Mouse (Mus musculus): ENCODE results near the gene Spty2d1. TPM values are rescaled to one million over a fixed set of nuclear protein-coding genes. Genes with fewer than 3 reads are reported as not detected.

Spty2d1 gene
- polyA plus RNA-seq, 1 experiment from 2014 or later = 14.1 TPM

DNA sequence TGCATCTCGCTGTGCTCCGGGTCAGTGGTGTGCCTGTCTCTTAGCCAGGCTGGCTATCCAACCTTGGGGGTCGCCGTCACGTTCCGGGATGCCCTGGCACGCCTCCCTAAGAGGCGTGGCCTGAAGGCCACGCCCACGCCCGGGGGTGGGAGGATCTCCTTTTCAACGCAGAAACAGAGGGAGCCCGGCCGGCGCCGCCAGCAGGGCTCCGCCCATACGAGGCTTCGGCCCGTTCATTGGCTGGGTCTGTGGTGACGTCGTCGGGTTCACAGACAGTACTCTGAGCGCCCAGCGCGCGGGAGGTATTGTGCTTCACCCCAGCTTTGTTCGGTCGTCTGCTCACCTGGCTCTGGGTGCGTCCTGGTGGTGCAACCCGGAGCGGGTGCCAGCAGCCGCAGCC lies 42.2 kb upstream of the Spty2d1 start, which contains the start of gene Tmem86a:
TSS of gene Tmem86a (plus strand) at position 236 of the 400 bp plus-strand sequence.
- H3K4me3 ChIP-seq (ENCODE audit: low read depth, low read length) = peak within 1 kb of the TSS; percentile 74
- no peaks in the 10 kb centered on the region; the same call in 1 of the 2 replicates for H3K4me1 ChIP-seq (ENCODE audit: control insufficient read depth, insufficient read depth, low read length)
- peak within 1 kb of the TSS; percentile 85 for H3K9ac ChIP-seq (ENCODE audit: low read length)
- WGBS = 0% methylated on average over 33 of the region's 33 CpGs
- H3K4me2 ChIP-seq (ENCODE audit: low read depth) = peak within 1 kb of the TSS; percentile 61
- H3K27me3 ChIP-seq (ENCODE audit: control insufficient read depth, insufficient read depth, low read length) = no peaks in the 10 kb centered on the region
- DNase-seq (ENCODE audit: low spot score) = peak; percentile 99
- peak; percentile 100 for ATAC-seq (ENCODE audit: insufficient read depth, low FRiP score, low TSS enrichment)
- no peaks in the 10 kb centered on the region for H3K36me3 ChIP-seq (ENCODE audit: control insufficient read depth, insufficient read depth, low read length)
- no peaks in the 10 kb centered on the region for H3K9me3 ChIP-seq (ENCODE audit: control insufficient read depth, low read length)
- peak within 1 kb of the TSS; percentile 94 for H3K27ac ChIP-seq (ENCODE audit: low read depth, low read length)

GRCm38 (mm10) chr7:47042823-47043490 lies 34.7 kb upstream of the Spty2d1 start:
- Histone ChIP-seq H3K4me3 (ENCODE audit: low read depth, low read length) (no peak overlapping the region), H3K9ac (ENCODE audit: low read length) (no peak overlapping the region), H3K9me3 (ENCODE audit: control insufficient read depth, low read length) (no peaks in the 10 kb centered on the region), H3K36me3 (ENCODE audit: control insufficient read depth, insufficient read depth, low read length) (no peaks in the 10 kb centered on the region), H3K27ac (ENCODE audit: low read depth, low read length) (no peak overlapping the region), H3K4me2 (ENCODE audit: low read depth) (no peak overlapping the region), H3K4me1 (ENCODE audit: control insufficient read depth, insufficient read depth, low read length) (no peaks in the 10 kb centered on the region), H3K27me3 (ENCODE audit: control insufficient read depth, insufficient read depth, low read length) (no peaks in the 10 kb centered on the region)
- no peak for DNase-seq (ENCODE audit: low spot score)
- WGBS = 44% methylated on average over 6 of the region's 6 CpGs
- no peak for ATAC-seq (ENCODE audit: insufficient read depth, low FRiP score, low TSS enrichment)

- Histone ChIP-seq H3K9ac (ENCODE audit: low read length) (no peak overlapping the region), H3K27ac (ENCODE audit: low read depth, low read length) (no peak overlapping the region), H3K36me3 (ENCODE audit: control insufficient read depth, insufficient read depth, low read length) (no peaks in the 10 kb centered on the region), H3K9me3 (ENCODE audit: control insufficient read depth, low read length) (no peaks in the 10 kb centered on the region), H3K4me3 (ENCODE audit: low read depth, low read length) (no peak overlapping the region), H3K27me3 (ENCODE audit: control insufficient read depth, insufficient read depth, low read length) (no peaks in the 10 kb centered on the region), H3K4me2 (ENCODE audit: low read depth) (no peak overlapping the region), H3K4me1 (ENCODE audit: control insufficient read depth, insufficient read depth, low read length) (no peaks in the 10 kb centered on the region)
- no peak for ATAC-seq (ENCODE audit: insufficient read depth, low FRiP score, low TSS enrichment)
- 73% methylated on average over 4 of the region's 4 CpGs for WGBS
- no peak for DNase-seq (ENCODE audit: low spot score)
Observed at GRCm38 (mm10) chr7:47042121-47042520, 33.9 kb upstream of the Spty2d1 start.

DNA sequence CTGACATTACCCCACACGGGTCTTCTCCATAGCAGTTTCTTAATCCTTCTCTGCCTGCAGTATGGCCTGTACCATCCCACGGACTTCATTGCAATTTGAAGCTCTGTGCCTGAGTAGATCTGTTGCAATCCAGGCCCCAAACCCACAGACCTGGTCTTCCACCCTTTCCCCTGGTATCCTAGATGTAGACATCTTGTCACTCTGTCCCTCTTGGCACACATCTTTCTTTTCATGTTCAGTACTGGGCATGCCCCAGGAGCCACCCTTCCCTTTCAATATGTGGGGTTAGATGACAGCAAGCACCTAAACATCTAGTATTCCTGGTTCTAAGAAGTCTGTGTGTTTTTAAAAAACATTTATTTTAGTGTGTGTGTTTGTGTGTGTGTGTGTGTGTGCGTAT lies 33.5 kb upstream of the Spty2d1 start:
- H3K4me1 ChIP-seq (ENCODE audit: control insufficient read depth, insufficient read depth, low read length) = no peaks in the 10 kb centered on the region
- 90% methylated on average over 3 of the region's 3 CpGs for WGBS
- H3K9ac ChIP-seq (ENCODE audit: low read length) = no peak overlapping the region

DNA sequence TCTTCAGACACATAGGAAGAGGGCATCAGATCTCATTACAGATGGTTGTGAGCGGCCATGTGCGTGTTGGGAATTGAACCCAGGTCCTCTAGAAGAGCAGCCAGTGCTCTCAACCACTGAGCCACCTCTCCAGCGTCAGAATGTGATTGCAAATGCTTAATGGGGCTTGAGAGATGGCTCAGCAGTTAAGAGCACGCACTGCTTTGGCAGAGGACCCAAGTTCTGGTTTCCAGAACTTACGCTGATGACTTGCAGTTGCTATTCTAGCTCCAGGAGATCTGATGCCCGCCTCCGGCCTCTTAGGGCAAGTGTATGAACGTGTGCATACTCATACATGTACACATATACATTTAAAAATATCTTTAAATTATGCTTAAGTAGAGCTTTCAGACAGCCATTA lies 27.2 kb upstream of the Spty2d1 start:
- Histone ChIP-seq H3K9me3 (ENCODE audit: control insufficient read depth, low read length) (no peaks in the 10 kb centered on the region), H3K27ac (ENCODE audit: low read depth, low read length) (no peak overlapping the region), H3K27me3 (ENCODE audit: control insufficient read depth, insufficient read depth, low read length) (no peaks in the 10 kb centered on the region), H3K4me1 (ENCODE audit: control insufficient read depth, insufficient read depth, low read length) (no peaks in the 10 kb centered on the region), H3K9ac (ENCODE audit: low read length) (no peak overlapping the region), H3K4me3 (ENCODE audit: low read depth, low read length) (no peak overlapping the region), H3K36me3 (ENCODE audit: control insufficient read depth, insufficient read depth, low read length) (no peaks in the 10 kb centered on the region), H3K4me2 (ENCODE audit: low read depth) (no peak overlapping the region)
- no peak for ATAC-seq (ENCODE audit: insufficient read depth, low FRiP score, low TSS enrichment)
- 82% methylated on average over 8 of the region's 8 CpGs for WGBS
- DNase-seq (ENCODE audit: low spot score) = no peak

More for the DNA sequence above, 33.5 kb upstream of the Spty2d1 start:
- Histone ChIP-seq H3K27me3 (ENCODE audit: control insufficient read depth, insufficient read depth, low read length) (no peaks in the 10 kb centered on the region), H3K9me3 (ENCODE audit: control insufficient read depth, low read length) (no peaks in the 10 kb centered on the region), H3K4me2 (ENCODE audit: low read depth) (no peak overlapping the region), H3K27ac (ENCODE audit: low read depth, low read length) (no peak overlapping the region), H3K36me3 (ENCODE audit: control insufficient read depth, insufficient read depth, low read length) (no peaks in the 10 kb centered on the region), H3K4me3 (ENCODE audit: low read depth, low read length) (no peak overlapping the region)
- no peak for DNase-seq (ENCODE audit: low spot score)
- no peak for ATAC-seq (ENCODE audit: insufficient read depth, low FRiP score, low TSS enrichment)

- Histone ChIP-seq H3K36me3 (ENCODE audit: control insufficient read depth, insufficient read depth, low read length) (no peaks in the 10 kb centered on the region), H3K9ac (ENCODE audit: low read length) (no peak overlapping the region), H3K4me1 (ENCODE audit: control insufficient read depth, insufficient read depth, low read length) (no peaks in the 10 kb centered on the region), H3K27ac (ENCODE audit: low read depth, low read length) (no peak overlapping the region), H3K4me3 (ENCODE audit: low read depth, low read length) (no peak overlapping the region), H3K27me3 (ENCODE audit: control insufficient read depth, insufficient read depth, low read length) (no peaks in the 10 kb centered on the region), H3K9me3 (ENCODE audit: control insufficient read depth, low read length) (no peaks in the 10 kb centered on the region), H3K4me2 (ENCODE audit: low read depth) (no peak overlapping the region)
- 90% methylated on average over 4 of the region's 4 CpGs for WGBS
- DNase-seq (ENCODE audit: low spot score) (no peak), ATAC-seq (ENCODE audit: insufficient read depth, low FRiP score, low TSS enrichment) (no peak)
Observed at GRCm38 (mm10) chr7:47034785-47035384, 26.7 kb upstream of the Spty2d1 start.

DNA sequence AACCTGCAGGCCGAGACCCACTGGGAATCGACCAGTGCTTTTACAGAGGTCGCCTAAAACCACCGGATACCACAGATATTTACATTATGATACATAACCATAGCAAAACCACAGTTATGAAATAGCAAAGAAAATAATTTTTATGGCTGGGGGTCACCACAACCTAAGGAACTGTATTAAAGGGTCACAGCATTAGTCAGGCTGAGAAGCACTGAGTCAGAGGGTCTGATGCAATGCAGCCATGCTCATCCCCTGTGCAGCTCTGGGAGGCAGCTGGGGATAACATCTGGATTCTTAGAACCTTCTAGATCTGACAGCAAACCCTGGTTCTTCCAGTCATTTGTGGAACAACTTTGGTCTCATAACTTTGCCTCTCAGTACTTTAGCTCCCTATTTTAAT lies 23.2 kb upstream of the Spty2d1 start:
- Histone ChIP-seq H3K27ac (ENCODE audit: low read depth, low read length) (no peak overlapping the region), H3K27me3 (ENCODE audit: control insufficient read depth, insufficient read depth, low read length) (no peaks in the 10 kb centered on the region), H3K9me3 (ENCODE audit: control insufficient read depth, low read length) (no peaks in the 10 kb centered on the region), H3K4me1 (ENCODE audit: control insufficient read depth, insufficient read depth, low read length) (no peaks in the 10 kb centered on the region), H3K4me2 (ENCODE audit: low read depth) (no peak overlapping the region), H3K36me3 (ENCODE audit: control insufficient read depth, insufficient read depth, low read length) (no peaks in the 10 kb centered on the region), H3K9ac (ENCODE audit: low read length) (no peak overlapping the region), H3K4me3 (ENCODE audit: low read depth, low read length) (no peak overlapping the region)
- DNase-seq (ENCODE audit: low spot score) = no peak
- WGBS = 85% methylated on average over 4 of the region's 4 CpGs
- no peak for ATAC-seq (ENCODE audit: insufficient read depth, low FRiP score, low TSS enrichment)

DNA sequence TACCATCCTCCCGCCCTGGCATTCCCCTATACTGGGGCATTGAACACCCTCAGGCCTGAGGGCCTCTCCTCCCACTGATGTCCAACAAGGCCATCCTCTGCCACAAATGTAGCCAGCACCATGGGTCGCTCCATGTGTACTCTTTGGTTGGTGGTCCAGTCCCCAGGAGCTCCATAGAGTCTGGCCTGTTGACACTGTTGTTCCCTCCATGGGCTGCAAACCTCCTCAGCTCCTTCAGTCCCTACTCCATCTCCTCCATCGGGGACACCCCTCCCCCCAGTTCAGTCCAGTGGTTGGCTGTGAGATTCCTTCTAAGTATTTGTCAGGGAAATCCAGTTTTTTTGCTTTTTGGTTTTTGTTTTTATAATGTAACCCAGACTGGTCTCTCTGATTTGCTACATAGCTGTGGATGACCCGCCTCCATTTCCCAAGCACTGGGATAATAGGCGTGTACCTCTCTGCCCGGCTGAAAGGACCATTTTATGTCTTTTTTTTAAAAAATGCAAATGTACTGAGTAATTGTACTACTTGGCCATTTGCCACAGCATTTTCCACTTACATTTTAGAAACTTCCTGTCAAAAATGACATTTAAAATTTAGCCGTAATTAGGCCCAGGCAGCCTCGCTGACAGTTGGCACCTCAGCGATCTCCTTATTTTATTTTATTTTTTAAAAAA lies 22.4 kb upstream of the Spty2d1 start:
- Histone ChIP-seq H3K9ac (ENCODE audit: low read length) (no peak overlapping the region), H3K4me3 (ENCODE audit: low read depth, low read length) (no peak overlapping the region), H3K4me2 (ENCODE audit: low read depth) (no peak overlapping the region), H3K4me1 (ENCODE audit: control insufficient read depth, insufficient read depth, low read length) (no peaks in the 10 kb centered on the region), H3K36me3 (ENCODE audit: control insufficient read depth, insufficient read depth, low read length) (no peaks in the 10 kb centered on the region), H3K27me3 (ENCODE audit: control insufficient read depth, insufficient read depth, low read length) (no peaks in the 10 kb centered on the region), H3K9me3 (ENCODE audit: control insufficient read depth, low read length) (no peaks in the 10 kb centered on the region), H3K27ac (ENCODE audit: low read depth, low read length) (no peak overlapping the region)
- ATAC-seq (ENCODE audit: insufficient read depth, low FRiP score, low TSS enrichment) (no peak), DNase-seq (ENCODE audit: low spot score) (no peak)
- WGBS = 88% methylated on average over 9 of the region's 9 CpGs

DNA sequence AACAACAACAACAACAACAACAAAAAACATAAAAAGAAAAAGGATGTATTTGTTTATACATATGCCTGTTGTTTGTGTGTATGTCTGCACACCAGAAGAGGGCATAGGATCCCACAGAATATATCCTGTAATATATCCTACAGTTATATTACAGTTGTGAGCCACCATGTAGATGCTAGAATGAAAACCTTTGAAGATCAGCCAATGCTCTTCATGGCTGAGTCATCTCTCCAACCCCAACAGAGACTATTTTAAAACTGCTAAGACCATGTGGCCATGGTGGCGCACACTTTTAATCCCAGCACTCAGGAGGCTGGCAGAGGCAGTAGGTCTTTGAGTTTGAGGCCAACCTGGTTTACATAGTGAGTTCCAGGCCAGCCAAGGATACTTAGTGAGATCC lies 19.3 kb upstream of the Spty2d1 start:
- no peak overlapping the region for H3K27ac ChIP-seq (ENCODE audit: low read depth, low read length)
- 89% methylated on average over 1 of the region's 1 CpGs for WGBS
- H3K4me2 ChIP-seq (ENCODE audit: low read depth) = no peak overlapping the region
- H3K4me3 ChIP-seq (ENCODE audit: low read depth, low read length) = no peak overlapping the region
- no peaks in the 10 kb centered on the region for H3K4me1 ChIP-seq (ENCODE audit: control insufficient read depth, insufficient read depth, low read length)
- H3K27me3 ChIP-seq (ENCODE audit: control insufficient read depth, insufficient read depth, low read length) = no peaks in the 10 kb centered on the region
- no peak overlapping the region for H3K9ac ChIP-seq (ENCODE audit: low read length)
- ATAC-seq (ENCODE audit: insufficient read depth, low FRiP score, low TSS enrichment) = no peak
- H3K36me3 ChIP-seq (ENCODE audit: control insufficient read depth, insufficient read depth, low read length) = no peaks in the 10 kb centered on the region
- no peak for DNase-seq (ENCODE audit: low spot score)
- H3K9me3 ChIP-seq (ENCODE audit: control insufficient read depth, low read length) = no peaks in the 10 kb centered on the region

Measured in neural tube, embryonic 11.5 days (tissue).